Mouse (Mus musculus) mouse trophoblast stem cell (cell line): Measurements from ENCODE around the gene 2010111I01Rik.

ENCODE experiments used
- in situ Hi-C, 2 experiments: fragments of 300-500 bp; cut with MseI, MboI; formaldehyde crosslinking; loops; 2 replicates in 1 of 2; 3 replicates in 1 of 2; pipeline ENCODE4 v1.15.1; 2025

Gene 2010111I01Rik

DNA sequence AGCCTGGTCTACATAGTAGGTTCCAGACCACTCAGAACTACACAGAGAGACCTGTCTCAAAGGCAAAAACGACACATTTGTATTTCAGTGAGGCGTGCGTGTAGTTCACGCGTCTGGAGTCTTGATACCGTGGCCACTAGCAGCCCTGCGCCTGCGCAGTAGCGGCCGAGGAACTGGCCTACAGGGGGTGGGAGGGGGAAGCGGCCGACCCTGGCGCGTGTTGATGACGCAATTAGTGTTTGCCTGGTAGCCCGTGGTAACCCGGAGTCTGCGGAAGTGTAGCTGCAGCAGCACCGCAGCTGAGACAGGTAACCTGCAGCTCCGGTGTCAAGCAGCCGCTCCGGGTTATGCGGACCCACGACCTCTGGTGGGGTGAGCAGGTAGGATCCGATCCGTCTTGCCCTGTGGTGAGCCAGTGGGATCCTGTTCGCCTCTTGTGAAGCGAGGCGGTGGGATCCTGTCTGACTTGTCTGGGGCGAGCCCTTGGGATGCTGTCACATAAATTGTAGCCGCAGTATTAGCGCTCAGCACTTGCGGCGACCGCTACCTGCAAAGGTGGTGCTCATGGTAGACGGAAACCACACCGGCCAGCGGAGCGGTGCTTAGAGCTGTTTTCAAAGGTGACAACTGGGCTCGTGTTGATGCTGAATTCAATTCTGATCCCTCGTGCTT is at the start of gene 2010111I01Rik:
2010111I01Rik (plus strand) TSS at position 254 of the 672 bp plus-strand sequence.
- in situ Hi-C loops: no loop called here

DNA sequence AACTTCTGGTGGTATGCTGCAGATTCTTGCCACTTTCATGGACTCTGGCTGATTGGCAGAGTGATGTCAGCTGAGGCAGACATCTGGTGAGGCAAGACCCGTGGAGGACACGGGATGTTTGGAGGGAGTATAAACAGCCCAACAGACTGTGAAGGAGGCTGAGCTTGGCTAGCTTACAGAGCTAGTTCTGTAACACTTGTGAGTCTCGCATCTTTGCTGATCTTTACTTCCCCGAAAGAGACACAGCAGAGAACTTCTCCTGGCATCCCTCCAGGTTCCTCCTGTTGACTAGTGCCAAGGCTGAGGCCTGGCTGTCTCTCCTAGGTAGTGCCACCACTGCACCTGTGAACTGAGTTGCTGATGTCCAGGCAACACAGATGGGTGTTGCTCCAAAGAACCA is 48.0 kb upstream of the 2010111I01Rik start:
- in situ Hi-C loops: no loop called here

DNA sequence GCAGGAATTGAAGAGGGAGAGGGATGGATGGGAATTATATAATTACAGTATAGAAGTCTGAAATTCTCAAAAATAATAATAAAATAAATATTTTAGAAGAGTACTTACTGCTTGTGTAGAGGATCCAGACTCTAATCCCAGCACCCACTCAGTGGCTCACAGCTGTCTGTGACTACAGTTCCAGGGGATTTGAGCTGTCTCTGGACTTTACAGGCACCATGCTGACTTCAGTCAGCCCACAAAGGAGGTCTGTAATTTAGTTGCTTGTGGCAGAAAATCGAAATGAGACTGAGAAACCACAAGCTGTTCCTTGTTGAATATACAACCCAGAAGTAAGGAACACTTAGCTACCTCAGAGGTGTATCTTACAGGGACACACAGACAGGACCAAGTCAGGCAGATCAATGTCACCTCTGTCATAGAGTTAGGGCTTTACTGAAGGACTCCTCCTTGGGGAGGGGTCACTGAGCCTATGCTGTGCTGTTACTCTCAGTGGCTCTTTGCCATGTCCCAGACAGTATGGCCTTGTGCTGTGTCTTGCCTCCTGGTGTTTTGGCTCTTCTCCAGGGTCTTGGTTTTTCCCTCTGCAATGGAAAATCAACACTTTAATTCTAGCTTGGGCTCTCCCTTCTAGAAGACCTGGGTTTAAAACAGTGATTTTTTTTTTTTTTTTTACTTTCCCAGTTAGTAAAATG is 47.1 kb upstream of the 2010111I01Rik start:
- in situ Hi-C loops: no loop called here

DNA sequence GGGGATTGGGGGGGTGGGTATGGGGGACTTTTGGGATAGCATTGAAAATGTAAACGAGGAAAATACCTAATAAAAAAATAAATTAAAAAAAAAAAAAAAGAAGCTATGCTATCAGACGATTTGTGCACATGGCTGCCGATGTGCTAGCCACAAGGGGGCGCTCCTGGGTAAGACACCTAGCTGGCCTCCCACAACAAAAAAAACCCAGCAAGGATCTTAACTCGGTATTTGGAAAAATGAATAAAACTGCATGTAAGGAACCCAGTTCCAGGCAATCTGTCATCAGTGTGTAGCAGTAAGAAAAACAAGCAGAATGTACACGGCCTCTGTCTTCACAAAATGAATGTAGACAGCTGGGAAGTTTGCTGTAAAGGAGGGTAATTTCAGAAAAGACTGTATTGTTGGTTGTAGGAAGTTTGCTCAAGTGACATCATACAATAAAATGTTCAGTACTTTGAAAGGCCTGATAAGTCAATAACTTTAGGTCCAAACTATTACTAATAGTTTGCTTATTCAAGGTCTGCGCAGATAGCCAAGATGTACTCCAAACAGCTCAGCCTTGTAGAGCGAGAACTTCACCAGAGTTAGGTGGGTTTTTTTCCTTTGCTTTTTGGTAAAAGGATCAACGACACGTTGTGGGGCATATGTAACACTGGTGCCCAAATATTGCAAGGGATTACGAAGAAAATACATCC is 44.9 kb upstream of the 2010111I01Rik start:
- in situ Hi-C loops: loop anchor here (10.0 kb wide), 2 partner anchors 125 to 405 kb away; no protein-coding TSS in a partner anchor

DNA sequence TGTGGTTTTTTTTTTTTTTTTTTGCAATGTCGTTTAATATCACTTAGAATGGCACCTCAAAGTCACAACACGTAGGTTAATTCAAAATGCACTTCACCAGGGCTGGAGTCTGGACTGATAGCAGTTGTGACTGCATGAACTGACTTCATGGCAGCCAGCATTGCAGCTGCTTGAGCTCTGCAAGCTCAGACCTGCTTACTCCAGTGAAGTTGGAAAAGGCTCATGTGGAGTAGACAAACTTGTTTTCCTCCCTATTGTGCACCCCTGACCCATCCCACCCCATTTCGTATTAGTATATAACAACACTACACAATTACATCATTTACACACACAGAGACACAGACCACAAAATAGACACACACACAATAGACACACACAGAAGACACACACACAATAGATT is 42.0 kb upstream of the 2010111I01Rik start:
- in situ Hi-C loops: loop anchor here (10.0 kb wide), 2 partner anchors 122 to 402 kb away; no protein-coding TSS in a partner anchor

DNA sequence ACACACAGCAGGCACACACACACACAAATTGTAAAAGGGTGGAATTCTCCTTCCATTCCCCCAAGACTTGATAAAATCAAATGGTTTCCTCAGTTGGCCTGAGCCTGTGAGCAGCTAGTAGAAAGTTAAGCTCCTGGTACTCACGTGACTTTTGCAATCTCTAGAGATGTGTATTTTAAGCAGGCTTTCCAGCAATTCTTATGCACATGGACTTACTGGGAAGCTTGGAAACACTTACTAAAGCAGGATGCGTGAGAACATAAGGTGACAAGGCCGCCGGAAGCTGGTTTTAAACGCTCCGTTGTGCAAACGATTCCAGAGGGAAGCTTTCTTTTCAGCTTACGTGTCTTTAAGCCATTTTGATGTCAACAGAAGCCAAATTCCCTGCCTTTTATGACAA is 41.5 kb upstream of the 2010111I01Rik start:
- in situ Hi-C loops: loop anchor here (10.0 kb wide), 2 partner anchors 122 to 402 kb away; no protein-coding TSS in a partner anchor

DNA sequence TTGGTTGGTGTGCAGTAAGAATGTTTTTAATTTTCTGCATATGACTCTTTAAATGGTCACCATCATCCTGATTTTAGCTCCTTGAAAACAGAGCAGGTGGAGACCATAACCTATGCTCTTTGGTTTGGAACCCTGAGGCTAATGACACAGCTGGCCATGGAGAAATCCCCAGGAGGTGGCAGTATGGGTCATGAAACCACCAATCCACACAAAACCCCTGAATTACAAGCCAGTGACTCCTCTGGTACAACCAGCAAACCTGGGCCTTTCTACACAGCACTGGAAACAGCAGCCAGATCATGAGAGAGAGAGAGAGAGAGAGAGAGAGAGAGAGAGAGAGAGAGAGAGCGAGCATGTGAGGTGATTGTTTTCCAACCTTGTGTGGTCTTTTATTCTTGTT is 38.2 kb upstream of the 2010111I01Rik start:
- in situ Hi-C loops: loop anchor here (5.0 to 10.0 kb wide), 3 partner anchors 118 to 406 kb away; no protein-coding TSS in a partner anchor

DNA sequence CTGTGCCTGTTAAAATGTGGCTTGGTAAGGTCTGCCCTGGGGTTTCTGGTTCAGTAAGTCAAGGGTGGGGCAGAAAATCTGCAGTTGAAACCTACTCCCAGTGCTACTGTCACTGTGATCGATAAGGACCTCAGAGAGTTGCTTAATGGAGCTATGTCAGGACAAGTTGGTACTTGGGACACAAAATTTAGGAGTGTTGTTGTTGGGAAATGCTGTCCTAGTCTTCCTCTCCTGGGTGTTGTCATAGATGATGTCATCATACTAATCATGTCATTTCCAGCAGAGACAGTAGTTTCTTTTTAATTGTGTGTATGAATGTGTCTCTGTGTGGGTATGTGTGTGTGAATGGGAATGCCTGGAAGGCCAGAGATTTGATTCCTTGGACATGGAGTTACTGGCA is 37.2 kb upstream of the 2010111I01Rik start:
- in situ Hi-C loops: loop anchor here (5.0 to 10.0 kb wide), 3 partner anchors 117 to 405 kb away; no protein-coding TSS in a partner anchor

DNA sequence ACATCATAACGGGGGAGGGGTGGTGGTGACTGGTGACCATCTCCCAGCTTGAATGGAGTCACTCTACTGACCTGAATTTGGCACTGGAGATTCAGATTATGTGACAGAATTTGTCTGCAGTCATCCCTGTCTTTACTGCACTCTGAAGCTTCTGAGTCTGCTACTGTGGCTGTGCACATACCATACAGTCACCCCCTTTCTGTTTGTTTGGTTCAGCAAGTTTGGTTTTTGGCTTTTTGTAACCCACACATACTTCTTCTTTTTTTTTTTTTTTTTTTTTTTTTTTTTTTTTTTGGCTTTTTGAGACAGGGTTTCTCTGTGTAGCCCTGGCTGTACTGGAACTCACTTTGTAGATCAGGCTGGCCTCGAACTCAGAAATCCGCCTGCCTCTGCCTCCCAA is 35.5 kb upstream of the 2010111I01Rik start:
- in situ Hi-C loops: loop anchor here (5.0 to 10.0 kb wide), 3 partner anchors 116 to 403 kb away; no protein-coding TSS in a partner anchor

DNA sequence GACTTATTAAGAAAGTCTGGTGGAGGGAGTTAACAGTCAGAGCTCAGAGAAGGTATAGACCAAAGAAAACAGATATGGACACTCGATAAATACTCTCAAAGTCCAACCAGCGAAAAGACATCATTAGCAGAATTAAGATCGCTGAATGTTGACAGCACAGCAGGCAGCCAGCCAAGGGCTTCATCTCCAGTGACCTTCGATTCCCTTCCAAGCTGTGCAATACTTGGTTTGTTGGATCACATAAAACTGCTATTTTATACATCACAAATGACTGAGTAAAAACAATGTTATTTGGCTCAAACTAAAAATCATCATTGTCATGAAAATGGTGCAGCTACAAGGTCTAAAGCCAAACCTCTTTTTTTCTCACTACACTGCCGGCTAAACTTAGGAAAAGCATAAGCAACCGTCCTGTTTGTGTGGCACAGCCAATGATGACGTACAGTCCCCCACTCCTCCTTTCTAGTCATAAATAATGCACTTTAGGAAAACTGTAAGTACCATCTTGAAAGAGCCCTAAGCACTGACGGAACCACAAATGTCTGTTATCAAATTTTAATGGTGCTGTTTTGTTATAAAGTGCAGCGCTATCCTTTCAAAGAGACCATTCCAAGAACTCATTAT is 34.8 kb upstream of the 2010111I01Rik start:
- in situ Hi-C loops: loop anchor here (5.0 to 10.0 kb wide), 3 partner anchors 115 to 402 kb away; no protein-coding TSS in a partner anchor

DNA sequence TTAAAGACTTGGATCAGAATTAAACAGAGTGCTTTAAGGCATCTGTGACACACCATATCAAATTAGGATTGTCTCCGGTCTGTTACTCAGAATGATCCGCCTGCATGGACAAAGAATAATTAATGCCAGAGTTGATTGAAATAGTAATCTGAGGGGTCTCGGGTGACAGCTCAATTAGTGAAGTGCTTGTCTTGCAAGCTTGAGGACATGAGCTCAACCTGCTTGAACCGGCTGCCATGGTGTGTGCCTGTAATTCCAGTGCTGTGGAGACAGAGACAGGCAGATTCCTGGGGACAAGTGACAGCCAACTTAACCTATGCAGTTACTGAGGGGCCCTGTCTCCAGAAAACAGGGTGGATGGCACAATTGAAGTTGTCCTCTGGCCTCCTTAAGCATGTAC is 32.2 kb upstream of the 2010111I01Rik start:
- in situ Hi-C loops: no loop called here

DNA sequence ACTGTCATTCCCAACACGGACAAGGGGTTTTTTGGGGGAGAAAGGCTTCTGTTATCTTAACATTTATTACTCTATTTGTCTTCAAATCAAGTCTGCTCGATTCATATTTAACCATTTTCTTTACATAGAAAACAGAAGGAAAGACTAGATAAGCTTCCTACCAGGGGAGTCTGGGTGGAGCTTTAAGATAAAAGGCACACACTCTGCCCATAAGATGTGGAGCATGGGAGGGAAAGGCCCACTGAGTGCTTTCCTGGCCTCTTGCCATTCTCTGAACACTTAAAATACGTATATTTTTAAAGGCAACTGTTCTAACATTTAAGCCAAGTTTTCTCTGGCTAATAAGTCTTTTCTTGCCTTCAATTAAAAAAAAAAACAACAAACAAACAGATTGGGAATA is 25.3 kb upstream of the 2010111I01Rik start:
- in situ Hi-C loops: no loop called here

DNA sequence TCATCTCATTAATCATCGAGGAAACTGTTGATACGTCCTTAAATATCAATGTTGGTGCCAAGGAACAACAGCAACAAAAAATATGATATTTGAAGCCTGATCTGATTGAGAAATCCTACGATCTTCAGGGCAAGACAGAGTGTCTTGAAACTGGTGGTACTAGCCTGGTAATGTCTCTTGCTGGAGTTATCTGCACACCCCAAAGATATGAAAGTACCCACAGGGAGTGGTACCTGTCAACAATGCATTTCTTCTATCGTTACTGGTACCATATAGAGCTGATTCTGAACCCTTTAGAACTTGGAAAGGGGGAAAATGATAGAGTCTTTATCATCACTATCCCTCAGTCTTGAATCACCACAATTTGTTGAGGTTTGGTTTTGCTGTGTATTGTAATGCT is 24.9 kb upstream of the 2010111I01Rik start:
- in situ Hi-C loops: no loop called here

DNA sequence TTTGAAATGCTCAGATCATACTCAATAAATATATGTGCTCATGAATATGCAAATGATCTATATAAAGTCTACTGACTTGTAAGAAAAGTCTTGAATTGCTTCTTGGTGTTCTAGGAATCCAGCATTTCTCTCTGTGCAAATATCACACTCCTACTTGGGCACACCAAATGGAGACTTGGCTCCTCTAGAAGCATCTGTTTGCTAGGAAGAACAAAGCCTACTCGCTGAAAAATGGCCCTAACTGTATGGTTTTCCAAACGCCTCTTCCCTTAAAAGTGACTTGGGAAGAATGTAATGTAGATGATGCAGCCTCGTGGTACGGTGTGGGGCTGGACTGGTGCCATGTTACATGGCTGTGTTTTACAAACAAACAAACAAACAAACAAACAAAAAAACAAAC is 24.0 kb upstream of the 2010111I01Rik start:
- in situ Hi-C loops: no loop called here

DNA sequence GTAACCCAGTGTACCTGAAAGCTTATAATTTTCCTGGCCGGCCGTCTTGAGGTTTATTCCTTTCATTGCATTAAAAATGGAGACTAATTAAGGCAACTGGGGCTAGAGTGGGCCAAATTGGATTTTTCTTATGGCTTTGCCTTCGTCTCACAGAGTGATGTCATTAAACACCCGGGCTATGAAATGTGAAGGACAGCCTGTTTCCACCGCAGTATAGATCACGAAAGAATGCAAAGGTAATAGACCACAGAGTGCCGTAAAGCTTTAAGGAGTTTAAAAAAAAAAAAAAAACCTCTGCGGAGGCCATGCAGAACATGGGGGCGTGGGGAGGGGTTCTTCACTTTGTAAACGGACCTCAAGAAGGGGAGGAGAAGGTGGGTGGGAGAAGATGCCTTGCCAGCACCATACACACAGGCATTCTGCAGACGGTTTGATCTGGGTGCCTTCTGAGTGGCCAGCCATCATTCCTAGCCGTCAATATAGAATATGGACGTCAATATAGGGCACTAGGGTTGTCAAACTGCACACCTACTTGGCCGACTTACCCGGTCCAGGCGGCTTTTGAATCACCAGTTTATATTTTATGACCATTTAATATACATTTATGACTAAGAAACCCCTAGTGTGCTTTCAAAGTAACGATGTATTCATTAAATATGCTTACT is 23.2 kb upstream of the 2010111I01Rik start:
- in situ Hi-C loops: no loop called here

DNA sequence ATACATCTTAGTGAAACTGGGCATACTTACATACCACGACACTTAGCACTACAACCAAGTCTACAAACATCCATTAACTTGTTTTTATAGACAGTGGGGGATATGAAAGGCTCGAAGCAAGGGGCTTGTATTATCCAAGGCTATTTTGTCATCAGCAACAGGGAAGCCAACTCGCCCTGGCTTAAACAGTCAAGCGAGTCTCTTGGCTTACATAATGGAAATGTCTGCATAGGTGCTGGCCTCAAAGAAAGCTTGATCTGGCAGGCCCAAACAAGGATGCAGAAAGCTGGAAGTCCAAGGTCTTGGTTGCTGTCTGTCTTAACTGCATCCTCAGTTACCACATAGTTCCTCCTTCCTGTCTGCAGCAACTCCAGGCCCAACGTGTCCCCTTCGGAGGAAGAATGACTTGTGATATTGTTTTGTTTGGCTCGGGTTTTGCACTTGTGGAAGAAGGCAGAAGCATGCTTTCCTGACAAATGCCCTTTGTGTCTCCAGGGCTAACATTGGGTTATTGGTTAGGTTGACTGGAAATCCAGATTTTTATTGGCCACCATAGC is 21.3 kb upstream of the 2010111I01Rik start:
- in situ Hi-C loops: no loop called here

DNA sequence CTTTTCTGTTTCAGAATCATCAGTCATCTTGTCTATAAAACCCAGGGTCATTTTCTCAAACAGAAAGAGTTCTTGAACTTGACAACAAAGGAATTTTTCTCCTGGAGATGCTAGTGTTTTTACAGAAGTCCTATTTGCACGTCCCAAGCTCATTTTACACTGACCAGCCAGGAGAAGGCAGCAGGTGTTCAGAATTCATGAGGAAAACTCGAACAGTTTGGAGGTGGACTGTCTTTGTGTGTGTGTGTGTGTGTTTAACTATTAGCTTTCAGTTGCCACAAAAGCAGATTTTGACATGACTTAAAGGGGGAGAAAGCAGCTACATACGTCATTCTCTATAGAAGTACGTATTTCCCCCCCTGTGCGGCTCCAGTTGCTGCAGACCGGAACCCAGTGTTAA is 20.6 kb upstream of the 2010111I01Rik start:
- in situ Hi-C loops: no loop called here

DNA sequence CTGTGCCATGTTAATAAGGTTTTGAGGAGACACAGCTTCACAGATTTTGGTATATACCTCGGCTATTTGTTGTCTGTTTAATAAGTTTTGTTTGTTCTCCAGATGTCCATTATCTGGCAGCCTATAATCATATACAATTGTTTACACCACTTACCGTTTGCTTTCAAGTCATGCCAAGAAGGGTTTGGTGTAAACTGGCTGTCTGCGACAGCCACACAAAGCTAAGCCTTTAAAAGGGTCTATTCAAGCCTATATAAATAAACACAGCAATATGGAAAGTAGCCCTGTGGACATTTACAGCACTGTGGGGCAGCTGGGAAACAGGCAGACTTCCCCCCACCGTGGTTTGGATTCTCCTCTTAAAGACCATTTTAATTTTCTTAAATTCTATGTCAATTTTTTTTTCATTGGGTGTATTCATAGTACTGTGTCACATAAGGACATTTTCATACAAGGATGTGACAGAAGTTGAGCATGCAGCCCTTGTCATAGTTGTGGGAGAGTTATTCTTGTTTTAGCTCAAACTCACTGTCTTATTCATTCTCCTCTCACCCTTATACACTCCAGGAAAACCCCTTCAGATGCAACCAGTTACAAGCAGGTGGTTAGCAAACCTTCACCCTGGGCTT is 15.0 kb upstream of the 2010111I01Rik start:
- in situ Hi-C loops: no loop called here

DNA sequence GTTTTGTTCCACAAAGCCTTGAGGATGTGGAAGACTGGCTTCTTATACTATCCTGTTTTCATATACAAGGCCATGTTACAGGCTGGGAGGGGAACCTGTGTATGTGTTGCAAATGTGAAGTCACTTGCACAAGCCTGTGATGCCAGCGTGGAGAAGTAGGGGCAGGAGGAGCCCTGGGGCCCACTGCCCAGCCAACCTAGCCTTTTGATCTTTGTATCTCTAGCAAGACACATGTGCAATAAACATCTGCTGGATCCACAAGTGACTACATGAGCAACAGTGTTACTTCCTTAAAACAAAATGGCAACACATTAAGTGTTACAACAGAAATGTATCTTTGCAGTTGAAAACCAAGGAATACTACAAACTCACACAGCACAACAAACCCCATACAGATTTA is 13.1 kb upstream of the 2010111I01Rik start:
- in situ Hi-C loops: no loop called here

DNA sequence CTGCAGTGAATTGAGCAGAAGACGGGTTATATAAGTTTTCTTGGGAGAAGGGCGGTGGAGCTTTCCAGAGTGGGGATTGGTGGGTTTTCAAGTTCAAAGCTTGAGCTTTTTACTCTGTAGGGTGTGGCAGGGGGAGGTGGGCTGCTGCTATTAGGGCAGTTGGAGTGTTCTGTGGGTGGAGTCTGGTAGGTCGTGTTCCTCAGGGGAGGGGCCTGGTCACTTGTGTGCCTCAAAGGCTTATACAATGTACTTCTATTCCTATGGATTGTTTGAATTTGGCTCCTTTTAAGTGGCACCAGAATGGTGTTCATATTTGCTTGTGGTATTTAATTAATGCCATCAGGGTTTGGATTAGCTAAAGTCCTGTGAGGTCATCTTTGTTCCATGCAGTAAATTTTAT is 12.6 kb upstream of the 2010111I01Rik start:
- in situ Hi-C loops: no loop called here
